Mouse (Mus musculus) spleen, postnatal 4 days (tissue): ENCODE measurements around the gene Rnf216.
"Not testable (repeated sequence)": the region's sequence is repeated elsewhere in the genome, so short reads cannot be mapped to it uniquely, and the experiment has no call there.

ENCODE experiments used
- DNase-seq, 2 experiments: peaks; one replicate each; pipeline ENCODE4 v3.0.0; 2022; ENCODE audit warnings: low spot score in 2 of 2

Rnf216 gene

GRCm38 (mm10) chr5:143112281-143113246, at the start of gene Rnf216:
Gene Rnf216, minus strand, starts transcription at chr5:143112994.
- DNase-seq, result peak; percentile 91 to 98

- DNase-seq, result no peak
These were observed 42.7 kb upstream of the Rnf216 start for GRCm38 (mm10) chr5:143155534-143155933.

- no peak for DNase-seq
These were observed 41.0 kb upstream of the Rnf216 start for GRCm38 (mm10) chr5:143153756-143154155.

- DNase-seq, result no peak
These were observed 37.2 kb upstream of the Rnf216 start for GRCm38 (mm10) chr5:143150044-143150443.

- no peak for DNase-seq
These were observed 36.7 kb upstream of the Rnf216 start for GRCm38 (mm10) chr5:143149536-143149935.

- DNase-seq, result no peak
These were observed 35.9 kb upstream of the Rnf216 start for GRCm38 (mm10) chr5:143148661-143149060.

- no peak for DNase-seq
These were observed 34.7 kb upstream of the Rnf216 start, which contains the start of gene Olfr718-ps1 for GRCm38 (mm10) chr5:143147481-143147880. Gene Olfr718-ps1, minus strand, starts transcription at chr5:143147581.

- no peak for DNase-seq
These were observed 24.8 kb upstream of the Rnf216 start for GRCm38 (mm10) chr5:143137580-143137979.

- no peak for DNase-seq
These were observed 22.2 kb upstream of the Rnf216 start for GRCm38 (mm10) chr5:143135042-143135441.

- not testable (repeated sequence) for DNase-seq
These were observed 21.6 kb upstream of the Rnf216 start for GRCm38 (mm10) chr5:143134216-143135010.

- DNase-seq, result no peak
These were observed 20.2 kb upstream of the Rnf216 start for GRCm38 (mm10) chr5:143132935-143133514.

- peak in 1 of 2 experiments; percentile 73 for DNase-seq
These were observed 17.5 kb upstream of the Rnf216 start for GRCm38 (mm10) chr5:143130342-143130741.

GRCm38 (mm10) chr5:143129101-143129500, 16.3 kb upstream of the Rnf216 start:
- DNase-seq, result no peak

GRCm38 (mm10) chr5:143127837-143128236, 15.0 kb upstream of the Rnf216 start:
- no peak for DNase-seq

- DNase-seq, result no peak
These were observed 14.1 kb upstream of the Rnf216 start for GRCm38 (mm10) chr5:143126908-143127307.

- no peak for DNase-seq
These were observed 13.3 kb upstream of the Rnf216 start for GRCm38 (mm10) chr5:143126089-143126488.

- DNase-seq, result no peak
These were observed 12.8 kb upstream of the Rnf216 start for GRCm38 (mm10) chr5:143125601-143126000.

GRCm38 (mm10) chr5:143124805-143125378, 12.1 kb upstream of the Rnf216 start:
- no peak for DNase-seq

GRCm38 (mm10) chr5:143122673-143123072, 9.9 kb upstream of the Rnf216 start:
- no peak for DNase-seq

- DNase-seq, result no peak
These were observed 9.3 kb upstream of the Rnf216 start for GRCm38 (mm10) chr5:143122125-143122524.

- DNase-seq, result no peak
These were observed 6.0 kb downstream of the Rnf216 start for GRCm38 (mm10) chr5:143106842-143107241.

GRCm38 (mm10) chr5:143103231-143103630, 9.6 kb downstream of the Rnf216 start:
- no peak for DNase-seq
